Mouse (Mus musculus): ENCODE measurements around the gene Prune1. TPM values are rescaled to one million over a fixed set of nuclear protein-coding genes. Genes with fewer than 3 reads are reported as not detected.

Prune1 gene
- polyA plus RNA-seq, 1 experiment, result 19.1 TPM

DNA sequence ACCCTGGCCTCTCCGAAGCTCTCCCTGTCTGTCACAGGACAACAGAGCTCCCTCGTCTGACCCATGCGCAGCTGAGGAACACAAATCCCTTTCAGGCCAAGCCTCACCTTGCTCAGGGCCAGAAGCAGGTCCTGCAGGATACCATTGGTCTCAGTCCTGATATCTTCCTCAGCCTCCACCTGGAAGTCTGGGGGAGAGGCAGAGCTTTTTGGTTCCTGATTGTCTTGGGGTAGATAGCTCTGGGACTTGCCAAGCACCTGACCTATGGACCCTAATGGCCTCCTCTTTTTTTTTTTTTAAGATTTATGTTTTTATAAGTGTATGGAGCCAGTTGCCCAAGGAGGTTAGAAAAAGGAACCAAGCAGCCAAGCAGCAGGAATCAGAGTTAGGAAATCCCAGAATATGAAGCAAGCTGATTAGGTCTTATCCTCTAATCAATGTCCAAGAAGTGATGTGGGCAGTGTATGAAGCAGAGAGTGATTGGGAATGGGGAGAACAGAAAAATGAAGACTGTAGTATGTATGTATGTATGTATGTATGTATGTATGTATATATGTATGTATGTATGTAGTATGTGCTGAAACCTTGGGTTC is 19.4 kb upstream of the Prune1 start:
- TF ChIP-seq CTCF (IDR thresholded peaks at IDR 0.05; ENCODE audit: control insufficient read depth, insufficient read depth, insufficient replicate concordance, low read depth, low read length) (no peak), POLR2A (IDR thresholded peaks at IDR 0.05; ENCODE audit: control insufficient read depth, low read depth, low read length) (no peak)
- Histone ChIP-seq H3K27me3 (ENCODE audit: control insufficient read depth, insufficient read depth, low read length) (no peaks in the 10 kb centered on the region), H3K4me3 (ENCODE audit: control insufficient read depth, low read depth, low read length) (no peak overlapping the region), H3K27ac (ENCODE audit: control insufficient read depth, insufficient read depth, low read depth, low read length) (no peak overlapping the region), H3K36me3 (ENCODE audit: control insufficient read depth, insufficient read depth, low read length) (no peaks in the 10 kb centered on the region), H3K4me1 (ENCODE audit: control insufficient read depth, insufficient read depth, low read length) (no peaks in the 10 kb centered on the region)

DNA sequence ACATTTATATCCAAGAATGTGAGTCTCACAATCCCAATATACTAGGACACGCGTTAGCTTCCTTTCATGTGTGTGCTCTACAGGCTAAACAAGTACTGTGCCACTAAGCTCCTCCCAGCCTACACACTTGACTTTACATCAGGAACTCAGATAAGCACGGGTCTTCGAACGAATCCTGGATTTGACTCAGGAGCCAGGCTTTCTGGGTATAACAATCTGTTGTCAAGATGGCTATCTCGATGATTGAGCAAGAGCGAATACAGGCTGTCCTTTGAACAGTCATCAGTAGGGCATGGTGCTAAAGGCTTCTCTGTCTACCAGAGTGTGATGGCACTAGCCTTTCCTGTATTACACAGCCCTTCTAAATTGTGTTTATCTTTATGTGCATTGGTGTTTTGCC is 16.1 kb upstream of the Prune1 start:
- H3K36me3 ChIP-seq (ENCODE audit: control insufficient read depth, insufficient read depth, low read length), result no peaks in the 10 kb centered on the region
- H3K4me3 ChIP-seq (ENCODE audit: control insufficient read depth, low read depth, low read length), result no peak overlapping the region

GRCm38 (mm10) chr3:95296103-95296469 is 14.2 kb upstream of the Prune1 start:
- H3K27me3 ChIP-seq (ENCODE audit: control insufficient read depth, insufficient read depth, low read length), result no peaks in the 10 kb centered on the region
- H3K4me1 ChIP-seq (ENCODE audit: control insufficient read depth, insufficient read depth, low read length), result no peaks in the 10 kb centered on the region
- peak overlapping the region; percentile 15; the same call in 1 of the 2 replicates for H3K27ac ChIP-seq (ENCODE audit: control insufficient read depth, insufficient read depth, low read depth, low read length)
- TF ChIP-seq POLR2A (IDR thresholded peaks at IDR 0.05; ENCODE audit: control insufficient read depth, low read depth, low read length), result no peak
- TF ChIP-seq CTCF (IDR thresholded peaks at IDR 0.05; ENCODE audit: control insufficient read depth, insufficient read depth, insufficient replicate concordance, low read depth, low read length), result peak; percentile 28; the same call in 1 of the 2 replicates
- no peaks in the 10 kb centered on the region; the same call in 1 of the 2 replicates for H3K36me3 ChIP-seq (ENCODE audit: control insufficient read depth, insufficient read depth, low read length)
- no peak overlapping the region for H3K4me3 ChIP-seq (ENCODE audit: control insufficient read depth, low read depth, low read length)

More for the DNA sequence above, 16.1 kb upstream of the Prune1 start:
- Histone ChIP-seq H3K4me1 (ENCODE audit: control insufficient read depth, insufficient read depth, low read length) (no peaks in the 10 kb centered on the region), H3K27me3 (ENCODE audit: control insufficient read depth, insufficient read depth, low read length) (no peaks in the 10 kb centered on the region), H3K27ac (ENCODE audit: control insufficient read depth, insufficient read depth, low read depth, low read length) (no peak overlapping the region)
- no peak for TF ChIP-seq CTCF (IDR thresholded peaks at IDR 0.05; ENCODE audit: control insufficient read depth, insufficient read depth, insufficient replicate concordance, low read depth, low read length)

GRCm38 (mm10) chr3:95295321-95296102 is 13.6 kb upstream of the Prune1 start:
- Histone ChIP-seq H3K27ac (ENCODE audit: control insufficient read depth, insufficient read depth, low read depth, low read length) (no peak overlapping the region; the same call in 1 of the 2 replicates), H3K27me3 (ENCODE audit: control insufficient read depth, insufficient read depth, low read length) (no peaks in the 10 kb centered on the region), H3K36me3 (ENCODE audit: control insufficient read depth, insufficient read depth, low read length) (no peaks in the 10 kb centered on the region; the same call in 1 of the 2 replicates), H3K4me3 (ENCODE audit: control insufficient read depth, low read depth, low read length) (no peak overlapping the region), H3K4me1 (ENCODE audit: control insufficient read depth, insufficient read depth, low read length) (no peaks in the 10 kb centered on the region)
- TF ChIP-seq POLR2A (IDR thresholded peaks at IDR 0.05; ENCODE audit: control insufficient read depth, low read depth, low read length) (no peak), CTCF (IDR thresholded peaks at IDR 0.05; ENCODE audit: control insufficient read depth, insufficient read depth, insufficient replicate concordance, low read depth, low read length) (0 out of 2 replicates have a peak, but pooled peaks have one; percentile 13)

- no peaks in the 10 kb centered on the region; the same call in 1 of the 2 replicates for H3K36me3 ChIP-seq (ENCODE audit: control insufficient read depth, insufficient read depth, low read length)
- H3K27me3 ChIP-seq (ENCODE audit: control insufficient read depth, insufficient read depth, low read length), result no peaks in the 10 kb centered on the region
- no peak overlapping the region for H3K27ac ChIP-seq (ENCODE audit: control insufficient read depth, insufficient read depth, low read depth, low read length)
- H3K4me1 ChIP-seq (ENCODE audit: control insufficient read depth, insufficient read depth, low read length), result no peaks in the 10 kb centered on the region
- TF ChIP-seq POLR2A (IDR thresholded peaks at IDR 0.05; ENCODE audit: control insufficient read depth, low read depth, low read length) (no peak), CTCF (IDR thresholded peaks at IDR 0.05; ENCODE audit: control insufficient read depth, insufficient read depth, insufficient replicate concordance, low read depth, low read length) (no peak)
- H3K4me3 ChIP-seq (ENCODE audit: control insufficient read depth, low read depth, low read length), result no peak overlapping the region
Measured at GRCm38 (mm10) chr3:95294718-95295117, 12.8 kb upstream of the Prune1 start.

DNA sequence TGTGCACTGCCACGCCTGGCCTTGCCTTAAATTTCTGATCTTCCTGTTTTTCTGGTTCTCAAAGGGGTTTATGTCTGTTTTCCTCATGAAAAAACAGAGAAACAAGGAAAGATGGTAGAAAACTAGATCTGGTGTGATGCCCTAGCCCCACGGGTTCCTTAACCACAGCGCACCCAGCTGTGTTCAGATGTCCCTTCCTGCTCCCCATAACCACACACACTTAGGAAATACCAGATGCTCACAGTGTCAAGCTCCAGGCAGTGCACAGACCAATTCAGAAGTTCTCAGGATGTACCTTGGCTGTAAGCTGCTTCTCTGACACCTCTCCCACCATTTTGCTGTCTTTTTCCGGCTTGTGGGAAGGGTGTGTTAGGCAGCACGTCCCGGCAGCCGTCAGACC is 12.4 kb upstream of the Prune1 start:
- no peak overlapping the region for H3K4me3 ChIP-seq (ENCODE audit: control insufficient read depth, low read depth, low read length)

GRCm38 (mm10) chr3:95293537-95293936 is 11.7 kb upstream of the Prune1 start:
- no peaks in the 10 kb centered on the region; the same call in 1 of the 2 replicates for H3K36me3 ChIP-seq (ENCODE audit: control insufficient read depth, insufficient read depth, low read length)
- no peak overlapping the region for H3K4me3 ChIP-seq (ENCODE audit: control insufficient read depth, low read depth, low read length)
- no peak overlapping the region; the same call in 1 of the 2 replicates for H3K27ac ChIP-seq (ENCODE audit: control insufficient read depth, insufficient read depth, low read depth, low read length)
- no peaks in the 10 kb centered on the region for H3K27me3 ChIP-seq (ENCODE audit: control insufficient read depth, insufficient read depth, low read length)
- TF ChIP-seq CTCF (IDR thresholded peaks at IDR 0.05; ENCODE audit: control insufficient read depth, insufficient read depth, insufficient replicate concordance, low read depth, low read length), result no peak
- no peak for TF ChIP-seq POLR2A (IDR thresholded peaks at IDR 0.05; ENCODE audit: control insufficient read depth, low read depth, low read length)
- H3K4me1 ChIP-seq (ENCODE audit: control insufficient read depth, insufficient read depth, low read length), result no peaks in the 10 kb centered on the region

More for the DNA sequence above, 12.4 kb upstream of the Prune1 start:
- Histone ChIP-seq H3K27me3 (ENCODE audit: control insufficient read depth, insufficient read depth, low read length) (no peaks in the 10 kb centered on the region), H3K4me1 (ENCODE audit: control insufficient read depth, insufficient read depth, low read length) (no peaks in the 10 kb centered on the region), H3K36me3 (ENCODE audit: control insufficient read depth, insufficient read depth, low read length) (no peaks in the 10 kb centered on the region; the same call in 1 of the 2 replicates), H3K27ac (ENCODE audit: control insufficient read depth, insufficient read depth, low read depth, low read length) (no peak overlapping the region)
- TF ChIP-seq POLR2A (IDR thresholded peaks at IDR 0.05; ENCODE audit: control insufficient read depth, low read depth, low read length) (no peak), CTCF (IDR thresholded peaks at IDR 0.05; ENCODE audit: control insufficient read depth, insufficient read depth, insufficient replicate concordance, low read depth, low read length) (no peak)

Data from testis, adult 2 months (tissue).